Mouse (Mus musculus) CH12.LX (cell line): ENCODE data around the gene Gm45785. TPM values are rescaled to one million over a fixed set of nuclear protein-coding genes. Genes with fewer than 3 reads are reported as not detected.

Experiments used
- DNase-seq: peaks from one replicate; pipeline ENCODE4 v3.0.0-alpha.2; 2013; ENCODE audit errors: extremely low read depth
- H3K27ac ChIP-seq: 2 replicates; pipeline ENCODE4 v1.5.1; 2012; ENCODE audit warnings: low read depth, mild to moderate bottlenecking, control low read depth, moderate library complexity; ENCODE audit not compliant: insufficient read depth
- H3K27me3 ChIP-seq: replicated peaks from 2 replicates; pipeline ENCODE3; 2012; ENCODE audit warnings: inconsistent platforms
- H3K36me3 ChIP-seq, 2 experiments: replicated peaks in 1 of 2; 2 replicates each; pipeline versions ENCODE3 to v1.6.1; 2012; ENCODE audit warnings: inconsistent platforms in 1 of 2, low read length in 1 of 2, mild to moderate bottlenecking in 1 of 2, mixed read lengths in 1 of 2, moderate library complexity in 1 of 2; ENCODE audit not compliant: control insufficient read depth in 1 of 2, insufficient read depth in 1 of 2
- H3K4me1 ChIP-seq, 2 experiments: 2 replicates each; pipeline ENCODE4 v1.6.1; 2012; ENCODE audit warnings: inconsistent platforms in 1 of 2, moderate library complexity in 1 of 2; ENCODE audit not compliant: insufficient read depth in 2 of 2, control insufficient read depth in 1 of 2
- H3K4me2 ChIP-seq: 2 replicates; pipeline ENCODE4 v1.6.1; 2012; ENCODE audit warnings: low read depth, mild to moderate bottlenecking, control low read depth; ENCODE audit not compliant: poor library complexity, insufficient read depth, severe bottlenecking
- H3K4me3 ChIP-seq, 3 experiments: fragments of 150-350 bp in 1 of 3; sonication (generic) in 1 of 3; replicated peaks in 1 of 3; 2 replicates each; pipeline versions ENCODE3 to v1.5.1; 2011 to 2012; ENCODE audit warnings: low read depth in 2 of 3, low read length in 2 of 3, mild to moderate bottlenecking in 2 of 3, moderate library complexity in 2 of 3, control low read depth in 1 of 3, improper control_type of control experiment in 1 of 3, inconsistent platforms in 1 of 3, mixed read lengths in 1 of 3; ENCODE audit not compliant: poor library complexity in 1 of 3
- H3K79me2 ChIP-seq: replicated peaks from 2 replicates; pipeline ENCODE4 v1.6.1; 2012; ENCODE audit warnings: mild to moderate bottlenecking, moderate library complexity; ENCODE audit not compliant: control insufficient read depth, poor library complexity, insufficient read depth, severe bottlenecking; ENCODE audit errors: extremely low read depth
- H3K9ac ChIP-seq: 2 replicates; pipeline ENCODE4 v1.6.1; 2012; ENCODE audit warnings: low read depth, mild to moderate bottlenecking, control low read depth, moderate library complexity; ENCODE audit not compliant: insufficient read depth
- H3K9me3 ChIP-seq: replicated peaks from 2 replicates; pipeline ENCODE3; 2012; ENCODE audit warnings: low read length, inconsistent platforms, mixed read lengths
- KAT2A ChIP-seq: IDR thresholded peaks from 2 replicates; pipeline ENCODE4 v1.6.1; 2012; ENCODE audit warnings: low read length, improper control_type of control experiment, inconsistent platforms; ENCODE audit not compliant: insufficient replicate concordance
- NELFE ChIP-seq: IDR thresholded peaks from 2 replicates; pipeline ENCODE4 v1.6.1; 2011; ENCODE audit warnings: low read depth, low read length, improper control_type of control experiment
- POLR2AphosphoS2 ChIP-seq: IDR thresholded peaks from 2 replicates; pipeline ENCODE4 v1.6.1; 2011; ENCODE audit warnings: low read depth, low read length, improper control_type of control experiment
- RAD21 ChIP-seq: IDR thresholded peaks from 2 replicates; pipeline ENCODE4 v1.6.1; 2011; ENCODE audit warnings: low read depth, mild to moderate bottlenecking, low read length, improper control_type of control experiment, moderate library complexity
- ZC3H11A ChIP-seq: IDR thresholded peaks from 2 replicates; pipeline ENCODE4 v1.6.1; 2012; ENCODE audit warnings: low read depth, mild to moderate bottlenecking, inconsistent platforms, low read length, improper control_type of control experiment
- ZMIZ1 ChIP-seq: IDR thresholded peaks from 2 replicates; pipeline ENCODE4 v1.6.1; 2012; ENCODE audit warnings: low read depth, mild to moderate bottlenecking, inconsistent platforms, low read length, improper control_type of control experiment
- dilution Hi-C: fragments of 300-500 bp; cut with MboI; formaldehyde crosslinking; loops from 2 replicates; pipeline ENCODE4 v1.14.3; 2020; ENCODE audit warnings: low sequenced_read_pairs; ENCODE audit not compliant: extremely low pct_unique_long_range_greater_than_20kb, extremely low pct_ligation_motif_present
- in situ Hi-C: fragments of 300-500 bp; cut with MboI; formaldehyde crosslinking; loops from 3 replicates; pipeline ENCODE4 v1.14.3; 2019; ENCODE audit warnings: low sequenced_read_pairs, low pct_ligation_motif_present, low pct_unique_long_range_greater_than_20kb, mixed read lengths
- polyA plus RNA-seq: library from polyadenylated mRNA; unstranded; fragments of >175 nt; gene quantifications from 2 replicates; pipeline ENCODE4 v1.2.1, GENCODE M21; 2012; ENCODE audit warnings: low read depth; ENCODE audit not compliant: insufficient read length
- total RNA-seq, 2 experiments: library from RNA; depleted of rRNA; stranded (reverse); fragments of 300-350 nt in 1 of 2; fragments of >200 nt in 1 of 2; gene quantifications; 2 replicates each; pipeline ENCODE4 v1.2.3; 2012 to 2014

The Gm45785 gene
- total and polyA plus RNA-seq, 3 experiments, result not detected

DNA sequence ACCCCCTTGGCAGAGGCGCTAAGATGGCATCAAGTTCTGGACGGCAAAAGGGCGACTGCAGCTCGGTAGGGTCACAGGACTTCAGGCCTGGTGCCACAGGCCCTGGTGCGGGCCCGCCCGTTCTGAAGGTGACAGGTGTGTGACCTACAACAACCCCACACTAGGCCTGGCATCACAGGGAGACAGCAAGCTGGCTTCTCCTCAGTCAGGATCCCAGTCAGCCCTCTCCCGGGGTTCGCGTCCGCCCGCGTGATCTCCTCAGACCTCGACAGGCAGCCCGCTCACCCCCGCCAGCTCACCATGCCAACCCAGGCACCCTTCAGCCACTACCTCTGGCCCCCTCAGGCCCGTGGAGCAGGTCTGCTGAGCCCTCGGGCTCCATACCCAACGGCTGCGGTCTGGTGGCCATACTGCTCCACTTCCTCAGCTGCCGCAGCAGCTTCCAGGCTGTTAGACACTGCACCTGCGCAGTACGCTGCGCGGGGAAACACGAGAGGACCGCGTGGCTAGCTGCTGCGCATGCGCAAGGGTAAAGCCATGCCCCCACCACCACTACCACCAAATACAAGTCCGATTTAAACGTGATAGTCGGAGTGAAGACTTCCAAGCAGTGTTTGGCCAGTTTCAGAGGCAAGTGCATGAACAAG lies 68.6 kb downstream of the Gm45785 start, which contains the start of gene Syce1:
TSS of gene Syce1 (minus strand) at position 447 of the 647 bp plus-strand sequence.
- Histone ChIP-seq H3K4me3 (no peak within 1 kb of the TSS), H3K4me2 (no peak within 1 kb of the TSS), H3K36me3 (no peaks in the 10 kb centered on the region), H3K9me3 (peaks cover 2% of the 10 kb centered on the region), H3K79me2 (no peaks in the 10 kb centered on the region), H3K4me1 (no peaks in the 10 kb centered on the region), H3K27ac (no peak within 1 kb of the TSS), H3K27me3 (peaks cover 50% of the 10 kb centered on the region), H3K9ac (no peak within 1 kb of the TSS)
- dilution Hi-C loops (no loop called here), in situ Hi-C loops (loop anchor here (25.0 kb wide), 1 partner anchor 600 kb away; no protein-coding TSS in a partner anchor)
- DNase-seq, result no peak
- TF ChIP-seq ZC3H11A (no peak), ZMIZ1 (no peak), NELFE (no peak), POLR2AphosphoS2 (no peak)

DNA sequence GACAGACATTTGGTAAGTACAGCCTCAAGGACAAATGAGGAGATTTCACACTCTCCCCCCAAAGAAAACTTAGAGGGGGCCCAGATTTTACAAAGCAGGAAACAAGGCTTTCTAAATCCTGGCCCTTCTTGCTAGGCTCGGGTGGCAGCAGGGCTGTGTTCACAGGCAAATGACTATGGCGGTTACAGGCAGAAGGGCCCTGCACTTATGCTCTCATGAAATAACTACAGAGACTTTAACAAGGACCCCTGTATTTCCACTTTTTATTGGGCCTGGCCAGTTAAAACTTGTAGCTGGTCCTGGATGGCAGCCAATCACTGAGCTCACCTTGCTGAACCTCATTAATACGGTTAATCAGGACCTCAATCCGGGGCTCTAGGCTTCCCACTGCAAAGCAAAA lies 75.6 kb downstream of the Gm45785 start:
- Histone ChIP-seq H3K79me2 (no peaks in the 10 kb centered on the region), H3K27ac (no peak overlapping the region), H3K4me1 (no peaks in the 10 kb centered on the region), H3K4me2 (no peak overlapping the region), H3K27me3 (peaks cover 71% of the 10 kb centered on the region), H3K4me3 (no peak overlapping the region), H3K9ac (no peak overlapping the region), H3K9me3 (no peaks in the 10 kb centered on the region), H3K36me3 (no peaks in the 10 kb centered on the region)
- in situ Hi-C loops (loop anchor here (25.0 kb wide), 1 partner anchor 593 kb away; no protein-coding TSS in a partner anchor), dilution Hi-C loops (no loop called here)
- DNase-seq, result no peak
- TF ChIP-seq RAD21 (no peak), KAT2A (no peak)

Other genes starting within 250 kb of the Gm45785 start
Only the 20 nearest of the 28 such genes appear.
- gene Olfr541, start 159.1 kb downstream of the Gm45785 start, total RNA-seq (2012; rRNA removed), result not detected in 2 replicates
- gene Olfr541, start 159.1 kb downstream of the Gm45785 start, total RNA-seq (2014; rRNA removed), result not detected in 2 replicates
- gene Olfr541, start 159.1 kb downstream of the Gm45785 start, polyA plus RNA-seq, result not detected in 2 replicates
- not detected in 2 replicates for gene Cyp2e1, start 92.6 kb downstream of the Gm45785 start, total RNA-seq (2012; rRNA removed)
- gene Cyp2e1, start 92.6 kb downstream of the Gm45785 start, total RNA-seq (2014; rRNA removed), result not detected in 2 replicates
- gene Cyp2e1, start 92.6 kb downstream of the Gm45785 start, polyA plus RNA-seq, result not detected in 2 replicates
- not detected in 2 replicates for gene Syce1, start 68.5 kb downstream of the Gm45785 start, total RNA-seq (2012; rRNA removed)
- not detected in 2 replicates for gene Syce1, start 68.5 kb downstream of the Gm45785 start, total RNA-seq (2014; rRNA removed)
- not detected in 2 replicates for gene Syce1, start 68.5 kb downstream of the Gm45785 start, polyA plus RNA-seq
- gene Zfp941, start 34.2 kb downstream of the Gm45785 start, total RNA-seq (2012; rRNA removed), result 0.29 and 0.34 TPM in 2 replicates
- gene Zfp941, start 34.2 kb downstream of the Gm45785 start, total RNA-seq (2014; rRNA removed), result not detected in 2 replicates
- not detected in 2 replicates for gene Zfp941, start 34.2 kb downstream of the Gm45785 start, polyA plus RNA-seq
- not detected in 2 replicates for gene Urah, start 21.3 kb downstream of the Gm45785 start, total RNA-seq (2012; rRNA removed)
- gene Urah, start 21.3 kb downstream of the Gm45785 start, total RNA-seq (2014; rRNA removed), result not detected in 2 replicates
- not detected in 2 replicates for gene Urah, start 21.3 kb downstream of the Gm45785 start, polyA plus RNA-seq
- not detected in 2 replicates for gene Scgb1c1, start 10.8 kb downstream of the Gm45785 start, total RNA-seq (2012; rRNA removed)
- not detected in 2 replicates for gene Scgb1c1, start 10.8 kb downstream of the Gm45785 start, total RNA-seq (2014; rRNA removed)
- not detected in 2 replicates for gene Scgb1c1, start 10.8 kb downstream of the Gm45785 start, polyA plus RNA-seq
- not detected in 2 replicates for gene Odf3, start 8.5 kb downstream of the Gm45785 start, total RNA-seq (2012; rRNA removed)
- gene Odf3, start 8.5 kb downstream of the Gm45785 start, total RNA-seq (2014; rRNA removed), result not detected in 2 replicates
- not detected in 2 replicates for gene Odf3, start 8.5 kb downstream of the Gm45785 start, polyA plus RNA-seq
- gene Ric8a, start 626 bp upstream of the Gm45785 start, total RNA-seq (2012; rRNA removed), result 66.5 and 80.9 TPM in 2 replicates
- gene Ric8a, start 626 bp upstream of the Gm45785 start, total RNA-seq (2014; rRNA removed), result 53.2 and 54.2 TPM in 2 replicates
- 56.4 and 61.9 TPM in 2 replicates for gene Ric8a, start 626 bp upstream of the Gm45785 start, polyA plus RNA-seq
- 13.8 and 16.7 TPM in 2 replicates for gene Bet1l, start 1.2 kb upstream of the Gm45785 start, total RNA-seq (2012; rRNA removed)
- gene Bet1l, start 1.2 kb upstream of the Gm45785 start, total RNA-seq (2014; rRNA removed), result 11.6 and 13.1 TPM in 2 replicates
- 24.3 and 25.1 TPM in 2 replicates for gene Bet1l, start 1.2 kb upstream of the Gm45785 start, polyA plus RNA-seq
- gene Psmd13, start 25.6 kb upstream of the Gm45785 start, total RNA-seq (2012; rRNA removed), result 165 and 189 TPM in 2 replicates
- 166 and 168 TPM in 2 replicates for gene Psmd13, start 25.6 kb upstream of the Gm45785 start, total RNA-seq (2014; rRNA removed)
- 185 and 245 TPM in 2 replicates for gene Psmd13, start 25.6 kb upstream of the Gm45785 start, polyA plus RNA-seq
- 17.8 and 23.7 TPM in 2 replicates for gene Sirt3, start 26.0 kb upstream of the Gm45785 start, total RNA-seq (2012; rRNA removed)
- 14.9 and 16.6 TPM in 2 replicates for gene Sirt3, start 26.0 kb upstream of the Gm45785 start, total RNA-seq (2014; rRNA removed)
- 10.3 and 12.6 TPM in 2 replicates for gene Sirt3, start 26.0 kb upstream of the Gm45785 start, polyA plus RNA-seq
- not detected in 2 replicates for gene Cox8b, start 44.1 kb upstream of the Gm45785 start, total RNA-seq (2012; rRNA removed)
- gene Cox8b, start 44.1 kb upstream of the Gm45785 start, total RNA-seq (2014; rRNA removed), result not detected in 2 replicates
- not detected in 2 replicates for gene Cox8b, start 44.1 kb upstream of the Gm45785 start, polyA plus RNA-seq
- gene Nlrp6, start 64.6 kb upstream of the Gm45785 start, total RNA-seq (2012; rRNA removed), result 0.08 and 0.21 TPM in 2 replicates
- gene Nlrp6, start 64.6 kb upstream of the Gm45785 start, total RNA-seq (2014; rRNA removed), result not detected in 2 replicates
- gene Nlrp6, start 64.6 kb upstream of the Gm45785 start, polyA plus RNA-seq, result 0.14 and 0.15 TPM in 2 replicates
- 3.3 and 3.7 TPM in 2 replicates for gene Pgghg, start 85.1 kb upstream of the Gm45785 start, total RNA-seq (2012; rRNA removed)
- gene Pgghg, start 85.1 kb upstream of the Gm45785 start, total RNA-seq (2014; rRNA removed), result 3.2 and 4.0 TPM in 2 replicates
- 3.1 and 3.6 TPM in 2 replicates for gene Pgghg, start 85.1 kb upstream of the Gm45785 start, polyA plus RNA-seq
- 0.68 and 0.76 TPM in 2 replicates for gene Ifitm5, start 94.0 kb upstream of the Gm45785 start, total RNA-seq (2012; rRNA removed)
- gene Ifitm5, start 94.0 kb upstream of the Gm45785 start, total RNA-seq (2014; rRNA removed), result not detected in 2 replicates
- 0.55 and 0.71 TPM in 2 replicates for gene Ifitm5, start 94.0 kb upstream of the Gm45785 start, polyA plus RNA-seq
- gene Gm45717, start 99.6 kb upstream of the Gm45785 start, total RNA-seq (2012; rRNA removed), result not detected in 2 replicates
- gene Gm45717, start 99.6 kb upstream of the Gm45785 start, total RNA-seq (2014; rRNA removed), result not detected in 2 replicates
- gene Gm45717, start 99.6 kb upstream of the Gm45785 start, polyA plus RNA-seq, result not detected in 2 replicates
- gene Ifitm2, start 99.7 kb upstream of the Gm45785 start, total RNA-seq (2012; rRNA removed), result 128 and 136 TPM in 2 replicates
- 314 and 381 TPM in 2 replicates for gene Ifitm2, start 99.7 kb upstream of the Gm45785 start, total RNA-seq (2014; rRNA removed)
- gene Ifitm2, start 99.7 kb upstream of the Gm45785 start, polyA plus RNA-seq, result 159 and 213 TPM in 2 replicates
- 55.5 and 62.0 TPM in 2 replicates for gene Ifitm1, start 110.9 kb upstream of the Gm45785 start, total RNA-seq (2012; rRNA removed)
- gene Ifitm1, start 110.9 kb upstream of the Gm45785 start, total RNA-seq (2014; rRNA removed), result 32.9 and 33.6 TPM in 2 replicates
- 10.9 and 14.8 TPM in 2 replicates for gene Ifitm1, start 110.9 kb upstream of the Gm45785 start, polyA plus RNA-seq
- gene Ifitm3, start 154.4 kb upstream of the Gm45785 start, total RNA-seq (2012; rRNA removed), result 0.25 TPM in 1 of 2 replicates, not detected in the other
- gene Ifitm3, start 154.4 kb upstream of the Gm45785 start, total RNA-seq (2014; rRNA removed), result not detected in 2 replicates
- gene Ifitm3, start 154.4 kb upstream of the Gm45785 start, polyA plus RNA-seq, result not detected in 2 replicates
- not detected in 2 replicates for gene Ifitm6, start 161.6 kb upstream of the Gm45785 start, total RNA-seq (2012; rRNA removed)
- gene Ifitm6, start 161.6 kb upstream of the Gm45785 start, total RNA-seq (2014; rRNA removed), result not detected in 2 replicates
- not detected in 2 replicates for gene Ifitm6, start 161.6 kb upstream of the Gm45785 start, polyA plus RNA-seq